Mouse (Mus musculus) C2C12 (cell line): ENCODE data around the gene Gtf2i. TPM values are rescaled to one million over a fixed set of nuclear protein-coding genes. Genes with fewer than 3 reads are reported as not detected.

ENCODE experiments used
- H3K27me3 ChIP-seq: one replicate; pipeline ENCODE4 v1.6.1; 2011; ENCODE audit not compliant: control insufficient read depth, insufficient read depth, insufficient read length
- H3K36me3 ChIP-seq: one replicate; pipeline ENCODE4 v1.6.1; 2011; ENCODE audit not compliant: control insufficient read depth, insufficient read depth
- H3K4me3 ChIP-seq: one replicate; pipeline ENCODE4 v1.5.1; 2011; ENCODE audit warnings: mild to moderate bottlenecking, control low read depth; ENCODE audit not compliant: poor library complexity, insufficient read depth, severe bottlenecking
- H3K79me2 ChIP-seq: one replicate; pipeline ENCODE4 v1.6.1; 2011; ENCODE audit not compliant: control insufficient read depth, insufficient read depth
- H3K79me3 ChIP-seq: one replicate; pipeline ENCODE4 v1.6.1; 2011; ENCODE audit warnings: low read depth, control low read depth
- H3ac ChIP-seq: one replicate; pipeline ENCODE3; 2011; ENCODE audit warnings: low read depth; ENCODE audit not compliant: control insufficient read depth, insufficient read length
- CEBPB ChIP-seq: IDR thresholded peaks from one replicate; pipeline ENCODE4 v1.6.1; 2011; ENCODE audit warnings: low read depth, mild to moderate bottlenecking, control low read depth, moderate library complexity
- CTCF ChIP-seq: IDR thresholded peaks from one replicate; pipeline ENCODE4 v1.5.1; 2011; ENCODE audit not compliant: control insufficient read depth, insufficient read depth, insufficient read length
- FOSL1 ChIP-seq: IDR thresholded peaks from one replicate; pipeline ENCODE4 v1.8.0; 2011; ENCODE audit warnings: mild to moderate bottlenecking, low read length; ENCODE audit not compliant: poor library complexity, insufficient read depth, severe bottlenecking
- MAX ChIP-seq: IDR thresholded peaks from one replicate; pipeline ENCODE4 v1.6.1; 2011; ENCODE audit warnings: mild to moderate bottlenecking, control low read depth
- MYOD1 ChIP-seq: IDR thresholded peaks from one replicate; pipeline ENCODE4 v1.6.1; 2011; ENCODE audit warnings: low read depth; ENCODE audit not compliant: control insufficient read depth, insufficient read length
- MYOG ChIP-seq: IDR thresholded peaks from one replicate; pipeline ENCODE4 v1.6.1; 2011; ENCODE audit not compliant: control insufficient read depth, insufficient read length; ENCODE audit errors: extremely low read depth
- USF1 ChIP-seq: IDR thresholded peaks from one replicate; pipeline ENCODE4 v1.6.1; 2011; ENCODE audit warnings: low read depth, mild to moderate bottlenecking, control low read depth, moderate library complexity
- polyA plus RNA-seq: library from polyadenylated mRNA; unstranded; fragments of >200 nt; fragmentation: generic; extraction: Trizol; gene quantifications from one replicate; pipeline ENCODE4 v1.2.1, GENCODE M21; 2012; ENCODE audit warnings: missing spikeins

Gene Gtf2i
- polyA plus RNA-seq, 1 experiment: 75.9 TPM

- Histone ChIP-seq H3K79me2 (no peaks in the 10 kb centered on the region), H3ac (no peak within 1 kb of the TSS), H3K79me3 (no peaks in the 10 kb centered on the region), H3K27me3 (no peaks in the 10 kb centered on the region), H3K36me3 (no peaks in the 10 kb centered on the region), H3K4me3 (no peak within 1 kb of the TSS)
- no peak for TF ChIP-seq FOSL1
- TF ChIP-seq USF1: no peak
- TF ChIP-seq MYOD1: no peak
- TF ChIP-seq MAX: no peak
- no peak for TF ChIP-seq MYOG
- TF ChIP-seq CTCF: no peak
- no peak for TF ChIP-seq CEBPB
These were observed 85.2 kb downstream of the Gtf2i start, which contains the start of gene Ncf1 for GRCm38 (mm10) chr5:134229391-134229790. Gene Ncf1, minus strand, starts transcription at chr5:134229625.

DNA sequence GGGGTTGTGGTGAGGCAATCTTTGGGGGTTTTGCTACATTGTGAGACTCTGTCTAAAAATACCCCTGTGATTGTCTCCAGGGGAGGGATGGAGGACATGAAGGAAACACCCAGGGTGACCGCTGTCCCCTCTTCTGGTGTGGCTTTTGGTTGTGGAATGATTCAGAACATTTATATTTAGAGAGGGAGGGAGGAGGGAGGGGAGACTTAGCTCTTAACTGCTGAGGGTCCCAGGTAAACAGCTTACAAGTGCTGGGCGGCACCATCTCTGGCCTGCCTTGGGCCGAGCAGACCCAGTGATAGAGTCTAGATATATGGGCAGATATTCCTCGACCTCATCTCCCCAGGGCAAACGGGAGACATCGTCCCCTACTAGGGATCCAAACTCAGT, 86.3 kb downstream of the Gtf2i start:
- H3ac ChIP-seq: no peak overlapping the region
- H3K36me3 ChIP-seq: no peaks in the 10 kb centered on the region
- H3K79me2 ChIP-seq: no peaks in the 10 kb centered on the region
- TF ChIP-seq MAX: no peak
- no peak for TF ChIP-seq MYOD1
- TF ChIP-seq CTCF: no peak
- TF ChIP-seq CEBPB: no peak
- H3K4me3 ChIP-seq: no peak overlapping the region
- no peaks in the 10 kb centered on the region for H3K79me3 ChIP-seq
- H3K27me3 ChIP-seq: no peaks in the 10 kb centered on the region

GRCm38 (mm10) chr5:134227574-134228248, 86.8 kb downstream of the Gtf2i start:
- Histone ChIP-seq H3K27me3 (no peaks in the 10 kb centered on the region), H3K79me2 (no peaks in the 10 kb centered on the region), H3ac (no peak overlapping the region), H3K36me3 (no peaks in the 10 kb centered on the region), H3K79me3 (no peaks in the 10 kb centered on the region), H3K4me3 (no peak overlapping the region)
- no peak for TF ChIP-seq USF1
- TF ChIP-seq MAX: no peak
- TF ChIP-seq MYOD1: no peak
- TF ChIP-seq CEBPB: no peak
- TF ChIP-seq FOSL1: no peak
- TF ChIP-seq CTCF: no peak
- no peak for TF ChIP-seq MYOG

DNA sequence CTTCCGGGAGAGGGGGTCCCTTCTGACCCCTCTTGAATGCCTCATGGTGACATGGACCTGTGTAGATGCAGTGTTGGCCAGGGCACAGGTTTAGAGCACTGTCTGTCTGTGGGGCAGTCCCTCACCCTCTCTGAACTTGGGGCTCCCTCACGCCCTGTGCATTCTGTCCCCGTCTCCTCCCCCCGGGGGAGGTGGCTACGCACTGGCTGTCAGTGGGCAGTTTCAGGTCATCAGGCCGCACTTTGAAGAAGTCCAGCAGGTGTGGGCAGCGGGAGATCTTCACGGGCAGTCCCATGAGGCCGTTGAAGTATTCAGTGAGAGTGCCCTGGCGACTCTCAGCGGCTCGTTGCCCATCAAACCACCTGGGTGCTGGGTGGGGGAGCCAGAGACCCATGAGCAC, 87.6 kb downstream of the Gtf2i start:
- Histone ChIP-seq H3K4me3 (no peak overlapping the region), H3ac (no peak overlapping the region), H3K79me3 (no peaks in the 10 kb centered on the region), H3K27me3 (no peaks in the 10 kb centered on the region), H3K36me3 (no peaks in the 10 kb centered on the region), H3K79me2 (no peaks in the 10 kb centered on the region)
- TF ChIP-seq FOSL1 (no peak), MYOG (no peak), MYOD1 (no peak), USF1 (no peak), CEBPB (no peak), CTCF (no peak), MAX (no peak)

DNA sequence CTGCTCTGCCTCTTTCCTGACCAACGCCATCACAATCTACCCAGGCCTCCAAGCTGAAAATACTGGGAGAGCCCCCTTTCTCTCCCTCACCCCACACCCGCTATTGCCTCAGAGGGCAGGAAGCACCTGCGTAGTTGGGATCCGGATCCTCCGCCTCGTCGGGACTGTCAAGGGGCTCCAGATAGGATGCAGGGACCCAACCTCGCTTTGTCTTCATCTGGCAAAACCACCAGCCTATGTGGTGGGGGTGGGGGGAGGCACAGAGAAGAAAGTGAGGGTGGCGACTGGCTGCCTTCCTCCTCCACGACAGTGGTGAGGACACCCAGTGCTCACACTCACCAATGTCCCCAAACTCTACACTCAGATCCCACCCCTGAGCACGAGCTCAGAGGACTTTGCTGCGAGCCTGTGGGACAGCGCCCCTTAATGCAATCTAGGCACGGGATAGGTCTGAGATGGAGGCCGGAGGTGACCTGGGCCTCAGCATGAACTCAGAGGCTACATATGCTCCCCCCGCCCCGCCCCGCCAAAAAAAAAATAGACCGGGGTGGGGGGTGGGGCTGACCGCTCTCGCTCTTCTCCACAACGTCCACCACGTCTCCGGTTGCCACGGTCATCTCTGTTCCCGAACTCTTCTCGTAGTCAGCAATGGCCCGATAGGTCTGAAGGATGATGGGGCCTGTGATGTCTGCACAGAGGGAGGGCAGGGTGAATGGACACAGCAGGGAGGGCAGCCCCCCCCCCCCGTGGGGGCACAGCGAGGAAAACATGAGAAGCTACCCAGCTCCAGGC, 89.3 kb downstream of the Gtf2i start:
- Histone ChIP-seq H3ac (no peak overlapping the region), H3K36me3 (no peaks in the 10 kb centered on the region), H3K4me3 (no peak overlapping the region), H3K27me3 (no peaks in the 10 kb centered on the region), H3K79me3 (no peaks in the 10 kb centered on the region), H3K79me2 (no peaks in the 10 kb centered on the region)
- TF ChIP-seq FOSL1: no peak
- TF ChIP-seq USF1: no peak
- TF ChIP-seq CEBPB: no peak
- no peak for TF ChIP-seq CTCF
- TF ChIP-seq MYOG: no peak
- no peak for TF ChIP-seq MYOD1
- TF ChIP-seq MAX: no peak
